Mouse (Mus musculus) cortical plate, adult 2 months (tissue): Measurements from ENCODE around the gene Timp3.

Source experiments
- CTCF ChIP-seq: fragments of 200-500 bp; IDR thresholded peaks from 2 replicates; pipeline ENCODE4 v1.5.1; 2011; ENCODE audit warnings: mild to moderate bottlenecking, control low read depth, low read length; ENCODE audit not compliant: insufficient read depth; ENCODE audit errors: extremely low read depth
- POLR2A ChIP-seq: fragments of 200-500 bp; IDR thresholded peaks from 2 replicates; pipeline ENCODE4 v1.6.1; 2011; ENCODE audit warnings: mild to moderate bottlenecking, low read length, control low read depth; ENCODE audit not compliant: insufficient read depth; ENCODE audit errors: extremely low read depth

- TF ChIP-seq CTCF: no peak
- TF ChIP-seq POLR2A: no peak
Measured at GRCm38 (mm10) chr10:86328143-86328542, 28.0 kb downstream of the Timp3 start.
